Mouse (Mus musculus): ENCODE data around the gene Zswim5.
"Not testable (repeated sequence)": the region's sequence is repeated elsewhere in the genome, so short reads cannot be mapped to it uniquely, and the experiment has no call there.

The Zswim5 gene

DNA sequence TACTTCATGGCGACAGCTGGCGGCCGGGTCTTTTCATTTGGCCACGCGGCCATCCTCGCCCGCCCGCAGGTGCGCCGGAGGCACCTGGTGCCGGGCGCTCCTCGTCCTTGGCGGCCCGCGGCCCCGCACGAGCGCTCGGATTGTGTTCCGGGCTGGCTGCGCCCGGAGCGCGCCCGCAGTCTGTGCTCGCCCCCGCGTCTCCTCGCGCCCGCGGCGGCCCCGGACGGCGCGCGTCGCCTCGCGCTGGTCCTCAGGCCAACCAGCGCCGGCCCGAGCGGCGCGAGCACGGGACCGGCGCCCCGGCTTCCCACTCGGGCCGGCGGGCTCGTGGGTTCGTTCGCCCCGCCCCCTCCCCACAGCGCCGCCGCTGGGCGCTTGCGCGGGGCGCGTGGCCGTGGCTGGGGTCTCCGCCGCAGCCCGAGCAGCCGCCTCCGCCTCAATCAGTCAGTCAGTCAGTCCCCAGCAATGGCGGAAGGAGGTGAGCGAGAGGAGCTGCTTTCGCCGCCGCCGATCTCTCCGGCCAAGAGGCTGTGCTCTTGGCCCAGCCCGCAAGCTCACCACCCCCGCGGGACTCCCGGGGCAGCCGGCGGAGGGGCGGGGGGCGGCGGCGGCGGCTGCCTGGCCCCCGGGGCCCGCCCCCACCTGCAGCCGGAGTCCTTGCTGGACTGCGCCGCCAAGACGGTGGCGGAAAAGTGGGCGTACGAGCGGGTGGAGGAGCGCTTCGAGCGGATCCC is at the start of gene Zswim5:
TSS of gene Zswim5 (plus strand) at position 382 of the 734 bp plus-strand sequence.
- DNase-seq: peak; percentile 78

DNA sequence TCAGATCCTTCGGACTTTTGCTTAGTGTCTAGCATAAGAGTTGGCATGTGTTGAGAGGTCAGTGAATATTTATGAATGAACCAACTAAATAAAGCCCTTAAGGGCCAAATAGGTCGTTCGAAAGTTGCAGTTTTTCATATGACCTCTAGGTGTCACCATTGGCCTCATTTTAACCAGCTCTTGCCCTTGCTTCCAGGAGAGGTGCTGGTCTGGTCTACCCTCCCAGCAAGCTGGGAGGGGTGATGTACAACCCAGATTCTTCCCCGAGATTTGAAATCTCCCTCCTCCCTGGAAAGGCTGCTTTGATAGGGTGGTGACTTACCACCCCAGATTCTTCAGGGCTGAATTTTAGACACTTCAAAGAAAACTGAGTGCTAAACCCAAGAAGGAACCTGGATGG is 49.4 kb upstream of the Zswim5 start:
- DNase-seq: no peak

DNA sequence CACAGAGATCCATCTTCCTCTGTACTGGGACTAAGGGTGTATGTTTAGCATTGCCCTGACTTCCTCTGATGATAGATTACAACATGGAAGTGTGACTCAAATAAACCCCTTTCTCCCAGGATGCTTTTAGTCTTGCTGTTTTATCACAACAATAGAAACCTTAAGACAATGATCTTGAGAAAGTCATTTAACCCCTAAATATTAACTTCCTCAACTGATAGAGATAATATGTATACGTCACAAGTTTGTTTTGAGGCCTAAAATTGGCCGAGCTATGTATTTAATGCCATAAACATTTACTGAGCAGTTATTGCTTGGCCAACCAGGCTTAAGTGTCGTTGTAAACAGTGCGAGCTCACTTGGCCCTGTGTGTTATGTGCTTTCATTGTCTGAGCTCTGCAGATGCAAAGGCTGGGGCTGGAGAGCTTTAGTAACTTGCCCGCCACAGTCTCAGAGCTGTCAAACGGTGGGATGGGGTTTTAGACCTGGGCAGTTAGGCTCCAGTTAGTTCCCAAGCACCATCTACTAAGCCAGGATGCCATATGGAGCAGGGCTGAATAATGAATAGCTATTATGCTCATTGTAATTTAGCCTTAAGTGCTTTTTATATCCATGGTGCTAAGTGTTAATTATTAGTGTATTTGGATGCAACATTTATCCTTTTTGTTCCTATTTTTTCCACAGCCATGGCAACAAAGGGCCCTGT is 47.7 kb upstream of the Zswim5 start:
- no peak for DNase-seq

DNA sequence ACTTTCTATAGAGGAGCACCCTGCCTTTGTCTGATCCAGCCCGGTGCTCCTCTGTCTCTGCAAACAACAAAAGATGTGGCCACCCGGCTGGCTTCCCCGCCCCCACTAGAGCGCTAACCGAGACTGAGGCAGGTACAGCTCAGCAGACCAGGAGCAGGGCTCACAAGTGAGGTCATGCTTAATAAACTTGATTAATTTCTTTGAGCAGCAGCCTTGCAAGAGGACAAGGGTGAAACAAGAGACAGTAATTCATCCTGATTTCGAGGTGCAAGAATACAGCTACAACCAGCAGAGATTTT is 47.2 kb upstream of the Zswim5 start:
- no peak for DNase-seq

DNA sequence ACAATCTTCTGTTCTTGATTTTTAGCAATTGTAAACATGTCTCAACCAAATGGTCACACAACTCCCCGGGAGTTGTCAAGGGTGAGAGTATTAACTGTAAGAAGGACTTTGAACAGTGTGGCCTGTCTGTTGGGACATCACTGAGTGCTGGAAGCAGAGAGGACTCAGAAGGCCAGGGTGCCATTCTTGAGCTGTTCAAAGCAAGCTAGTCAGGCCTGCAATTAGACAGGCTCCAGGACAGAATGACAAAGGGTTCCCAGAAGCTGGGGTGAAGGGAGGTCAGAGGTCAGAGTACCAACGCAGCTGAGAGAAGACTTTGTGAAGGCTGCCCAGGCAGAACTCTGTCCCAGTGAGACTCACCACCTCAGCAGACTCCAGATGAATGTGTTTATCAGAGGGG is 38.2 kb upstream of the Zswim5 start:
- no peak for DNase-seq

DNA sequence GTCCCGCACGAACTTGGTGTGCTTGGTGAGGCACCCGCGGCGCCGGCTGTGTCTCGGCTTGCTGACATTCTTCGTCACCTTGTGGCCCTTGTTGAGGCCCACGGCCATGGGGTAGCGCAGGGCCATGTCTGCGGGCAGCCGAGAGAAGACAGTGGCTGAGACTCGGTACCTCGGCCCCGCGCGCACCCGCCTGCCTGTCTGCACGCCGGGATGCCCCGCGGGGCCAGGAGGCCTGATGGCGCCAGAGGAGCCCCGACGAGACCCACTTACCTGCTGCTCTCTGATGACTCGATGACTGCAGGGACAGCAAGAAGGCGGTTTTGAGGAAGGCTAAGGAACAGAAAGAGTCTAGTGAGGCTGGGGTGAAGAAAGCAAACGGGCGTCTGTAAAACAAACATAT is 37.1 kb upstream of the Zswim5 start:
- not testable (repeated sequence) for DNase-seq

DNA sequence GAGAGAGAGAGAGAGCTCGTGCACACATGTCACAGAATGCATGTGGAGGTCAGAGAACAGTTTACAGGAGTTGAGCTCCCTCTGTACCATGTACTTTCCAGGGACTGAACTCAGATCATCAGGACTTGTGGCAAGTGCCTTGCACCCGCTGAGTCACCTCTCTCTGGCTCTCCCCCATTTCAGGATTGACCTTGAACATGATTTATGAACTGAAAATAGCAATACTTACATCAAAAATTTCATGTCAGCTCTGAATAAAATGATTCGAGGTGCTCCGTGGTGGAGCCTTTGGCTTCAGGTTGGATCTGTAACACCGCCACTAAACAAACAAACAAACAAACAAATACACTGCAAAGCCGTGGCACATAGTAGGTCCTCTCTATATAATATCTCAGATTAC is 36.3 kb upstream of the Zswim5 start:
- DNase-seq: no peak

DNA sequence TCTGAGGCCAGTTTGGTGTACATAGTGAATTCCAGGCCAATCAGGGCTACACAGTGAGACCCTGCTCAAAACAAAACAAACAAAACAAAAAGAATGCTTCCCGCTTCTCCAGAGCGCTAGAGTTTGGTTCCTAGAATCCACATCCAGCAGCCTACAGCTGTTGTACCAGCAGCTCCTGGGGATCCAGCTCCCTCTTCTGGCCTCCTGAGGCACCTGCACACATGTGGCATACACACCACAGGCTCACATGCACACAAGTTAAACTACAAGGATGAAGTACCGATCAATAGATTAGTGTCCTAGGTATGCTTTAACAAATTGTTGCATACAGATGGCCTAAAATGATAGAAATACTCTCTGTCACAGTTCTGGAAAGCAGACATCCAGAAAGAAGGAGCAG is 32.9 kb upstream of the Zswim5 start:
- DNase-seq: no peak

DNA sequence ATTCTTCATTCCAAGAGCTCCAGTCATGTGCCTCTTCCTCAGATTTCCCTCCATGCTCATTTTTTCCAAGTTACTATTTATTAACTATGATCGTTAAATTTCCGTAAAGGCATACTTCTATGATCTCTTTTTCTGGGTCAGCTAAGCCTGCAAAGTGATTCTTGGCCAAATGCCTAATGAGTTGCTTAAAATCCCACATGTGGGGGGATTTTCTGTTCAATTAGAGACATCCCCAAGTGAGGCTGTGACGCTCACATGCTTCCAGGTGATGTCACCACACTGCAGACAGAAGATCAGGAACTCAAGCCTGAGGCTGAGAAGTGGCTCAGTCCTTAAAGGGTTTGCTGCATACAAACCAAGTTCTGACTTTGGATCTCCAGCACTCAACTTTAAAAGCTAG is 27.3 kb upstream of the Zswim5 start:
- DNase-seq: no peak

DNA sequence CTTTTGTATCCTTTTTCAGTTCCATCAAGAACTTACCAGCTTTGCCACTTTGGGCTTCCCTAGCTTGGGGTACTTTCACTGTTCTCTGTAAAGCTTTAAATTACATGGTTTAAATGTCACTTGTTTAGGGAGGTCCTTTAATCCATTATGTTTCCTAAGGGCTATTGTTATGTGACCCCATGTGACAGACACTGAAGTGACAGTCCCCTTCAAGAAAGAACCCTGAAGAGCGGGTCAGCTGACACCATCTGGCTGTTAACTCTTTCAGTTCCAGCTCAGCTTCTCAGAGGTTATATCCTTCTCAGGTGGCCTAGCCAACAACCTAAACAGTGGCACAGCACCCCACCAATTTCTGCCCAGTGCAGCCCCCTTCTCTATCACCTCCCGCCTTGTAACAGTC is 22.9 kb upstream of the Zswim5 start:
- DNase-seq: no peak

DNA sequence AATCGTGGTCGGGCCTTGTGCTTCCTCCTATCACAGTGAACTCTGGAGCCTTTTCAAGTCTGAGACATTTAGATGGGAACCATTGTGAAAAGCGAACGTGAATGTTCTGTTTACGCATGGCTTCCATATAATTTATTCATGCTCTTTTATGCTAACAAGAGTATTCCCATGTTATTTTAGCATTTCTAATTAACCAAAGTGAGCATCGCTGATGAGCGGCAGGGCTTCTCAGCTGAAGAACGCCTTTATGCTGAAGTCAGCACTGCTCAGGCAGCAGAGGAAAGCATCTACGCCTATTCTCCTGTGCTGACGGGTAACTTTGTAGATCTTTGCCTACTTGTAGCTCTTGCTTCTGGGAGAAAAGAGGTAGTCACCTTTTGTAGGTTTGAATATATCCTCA is 20.0 kb upstream of the Zswim5 start:
- DNase-seq: no peak

DNA sequence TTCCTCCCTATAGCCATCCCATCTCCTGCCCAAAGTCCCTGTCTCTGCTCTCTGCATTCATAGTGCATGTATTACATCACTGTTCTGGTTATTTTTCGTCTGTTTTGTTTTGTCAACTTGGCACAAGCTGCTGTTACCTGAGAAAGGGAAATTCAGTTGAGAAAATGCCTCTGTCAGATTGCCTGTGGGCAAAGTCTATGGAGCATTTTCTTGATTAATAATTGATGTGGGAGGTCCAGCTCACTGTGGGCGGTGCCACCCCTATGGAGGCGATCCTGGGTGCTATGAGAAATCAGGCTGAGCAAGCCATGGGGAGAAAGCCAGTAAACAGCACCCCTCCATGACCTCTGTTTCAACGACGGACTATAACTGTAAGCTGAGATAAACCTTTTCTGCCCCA is 17.5 kb upstream of the Zswim5 start:
- no peak for DNase-seq

DNA sequence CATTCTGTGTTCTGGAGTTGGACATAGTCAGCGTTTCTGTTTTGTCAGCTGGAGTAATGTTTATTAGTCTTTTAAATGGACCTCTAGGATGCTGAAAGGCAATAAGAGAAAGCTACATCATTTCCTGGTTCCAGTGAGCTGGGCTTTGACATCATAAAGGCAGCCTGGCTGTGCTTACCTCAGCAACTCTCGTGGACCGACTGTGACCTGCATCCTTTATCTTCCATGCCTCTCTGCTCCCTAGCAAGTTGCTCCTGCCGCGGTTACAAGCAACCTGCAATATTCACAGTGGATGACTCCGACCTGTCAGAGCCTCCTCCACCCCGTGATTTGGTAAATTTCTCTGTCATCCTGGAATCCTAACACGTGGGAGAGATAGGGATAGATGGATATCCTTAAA is 15.2 kb upstream of the Zswim5 start:
- no peak for DNase-seq

DNA sequence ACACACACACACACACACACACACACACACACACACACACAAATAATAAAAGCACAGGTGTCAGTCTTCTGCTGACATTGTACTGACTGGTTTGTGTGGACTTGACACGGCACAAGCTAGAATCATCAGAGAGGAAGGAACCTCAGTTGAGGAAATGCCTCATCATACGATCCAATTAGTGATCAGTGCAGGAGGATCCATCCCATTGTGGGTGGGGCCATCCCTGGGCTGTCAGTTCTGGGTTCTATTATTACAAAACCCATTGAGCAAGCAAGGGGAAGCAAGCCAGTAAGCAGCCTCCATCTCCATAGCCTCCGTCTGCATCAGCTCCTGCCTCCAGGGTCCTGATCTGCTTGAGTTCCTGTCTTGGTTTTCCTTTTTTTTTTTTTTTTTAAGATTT is 7.3 kb upstream of the Zswim5 start:
- DNase-seq: no peak

DNA sequence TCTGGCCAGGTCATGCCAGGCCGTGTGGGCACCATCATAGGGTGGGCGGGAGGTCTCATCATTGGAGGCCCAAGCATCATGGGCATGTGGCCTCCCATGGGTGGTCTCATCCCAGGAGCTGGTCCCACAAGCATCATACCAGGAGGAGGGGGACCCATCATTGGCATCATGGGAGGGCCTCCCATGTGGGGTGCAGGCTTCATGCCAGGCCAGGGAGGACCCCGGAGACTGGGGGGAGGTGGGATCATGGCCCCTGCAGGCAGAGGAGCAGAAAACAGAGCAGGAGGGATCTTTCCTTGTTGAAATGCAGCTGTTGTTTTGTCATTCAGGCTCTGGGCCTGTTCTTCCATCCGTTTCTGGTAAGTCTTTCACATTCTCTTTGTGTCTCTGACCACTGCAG is 2.6 kb upstream of the Zswim5 start:
- no peak for DNase-seq

DNA sequence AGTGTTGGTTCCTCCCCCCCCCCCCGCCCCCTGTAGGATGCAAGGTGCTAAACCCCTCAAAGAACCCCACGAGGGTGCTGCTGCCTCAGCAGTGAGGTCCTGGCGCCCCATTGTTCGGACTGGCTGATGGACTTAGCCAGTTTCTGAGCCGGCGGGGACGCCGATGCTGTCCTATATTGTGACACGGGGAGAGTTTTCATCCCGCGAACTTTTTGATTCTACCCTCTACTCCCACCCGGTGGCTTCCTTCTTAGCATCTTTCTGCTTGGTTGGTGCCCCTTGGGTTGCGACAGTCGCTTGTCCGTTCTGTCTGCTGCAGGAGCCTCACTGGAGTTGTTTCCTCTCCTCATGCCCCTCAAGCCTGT is 564 bp upstream of the Zswim5 start:
- DNase-seq: no peak

DNA sequence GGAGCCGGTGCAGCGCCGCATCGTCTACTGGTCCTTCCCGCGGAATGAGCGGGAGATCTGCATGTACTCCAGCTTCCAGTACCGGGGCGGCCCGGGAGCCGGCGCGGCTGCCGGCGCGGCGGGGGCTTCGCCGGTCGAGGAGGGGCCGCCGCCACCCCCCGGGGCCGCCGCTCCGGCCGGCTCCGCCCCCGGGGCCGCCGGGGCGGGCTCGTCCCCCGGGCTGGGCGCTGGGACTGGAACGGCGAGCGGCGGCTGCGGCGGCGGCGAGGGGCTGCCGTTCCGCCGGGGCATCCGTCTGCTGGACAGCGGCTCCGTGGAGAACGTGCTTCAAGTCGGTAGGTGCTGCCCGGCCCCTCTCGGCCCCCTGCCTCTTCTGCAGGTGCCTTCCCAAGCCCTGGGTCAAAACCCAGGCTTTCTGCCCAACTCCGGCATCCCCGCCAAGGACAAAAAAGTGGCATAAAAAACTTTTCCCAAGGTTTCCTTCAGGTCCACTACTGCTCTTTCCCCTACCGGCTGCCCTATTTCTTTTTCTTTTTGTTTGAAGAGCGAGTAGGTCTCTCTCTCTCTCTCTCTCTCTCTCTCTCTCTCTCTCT is 649 bp downstream of the Zswim5 start:
- peak; percentile 31 for DNase-seq

DNA sequence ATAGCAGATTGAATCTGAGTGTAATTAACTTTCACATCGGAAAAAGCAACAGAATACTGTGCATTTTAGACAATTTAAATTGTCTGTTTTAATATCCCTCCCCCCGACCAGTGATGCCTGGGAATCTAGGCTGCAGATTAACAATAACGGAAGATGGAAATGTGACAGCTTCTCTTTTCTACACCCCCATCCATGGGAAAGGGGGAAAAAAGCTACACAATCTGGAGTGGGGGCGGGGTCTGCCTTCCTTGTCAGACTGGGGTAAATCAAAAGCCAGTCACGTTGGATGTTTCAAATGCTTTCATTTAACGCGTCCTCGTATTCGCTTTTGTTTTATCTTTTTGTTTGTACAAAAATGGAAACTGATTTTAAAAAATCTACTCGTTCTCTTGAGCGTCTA is 1.3 kb downstream of the Zswim5 start:
- peak; percentile 4 for DNase-seq

DNA sequence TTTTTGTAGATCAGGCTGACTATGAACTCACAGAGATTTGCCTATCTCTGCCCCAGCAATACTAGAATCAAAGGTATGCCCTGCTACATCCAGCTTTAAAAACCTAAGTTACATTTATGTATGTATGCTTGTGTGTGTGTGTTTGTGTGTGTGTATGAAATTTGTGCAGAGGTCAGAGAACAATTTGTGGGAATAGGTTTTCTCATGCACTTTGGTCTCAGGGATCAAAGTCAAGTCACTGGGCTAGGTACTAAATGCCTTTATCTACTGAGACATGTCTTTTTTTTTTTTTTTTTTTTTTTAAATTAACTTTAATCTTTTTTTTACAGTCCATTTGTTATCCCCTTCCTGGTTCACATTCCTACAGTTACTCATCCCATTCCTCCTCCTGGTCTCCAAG is 5.5 kb downstream of the Zswim5 start:
- DNase-seq: no peak

DNA sequence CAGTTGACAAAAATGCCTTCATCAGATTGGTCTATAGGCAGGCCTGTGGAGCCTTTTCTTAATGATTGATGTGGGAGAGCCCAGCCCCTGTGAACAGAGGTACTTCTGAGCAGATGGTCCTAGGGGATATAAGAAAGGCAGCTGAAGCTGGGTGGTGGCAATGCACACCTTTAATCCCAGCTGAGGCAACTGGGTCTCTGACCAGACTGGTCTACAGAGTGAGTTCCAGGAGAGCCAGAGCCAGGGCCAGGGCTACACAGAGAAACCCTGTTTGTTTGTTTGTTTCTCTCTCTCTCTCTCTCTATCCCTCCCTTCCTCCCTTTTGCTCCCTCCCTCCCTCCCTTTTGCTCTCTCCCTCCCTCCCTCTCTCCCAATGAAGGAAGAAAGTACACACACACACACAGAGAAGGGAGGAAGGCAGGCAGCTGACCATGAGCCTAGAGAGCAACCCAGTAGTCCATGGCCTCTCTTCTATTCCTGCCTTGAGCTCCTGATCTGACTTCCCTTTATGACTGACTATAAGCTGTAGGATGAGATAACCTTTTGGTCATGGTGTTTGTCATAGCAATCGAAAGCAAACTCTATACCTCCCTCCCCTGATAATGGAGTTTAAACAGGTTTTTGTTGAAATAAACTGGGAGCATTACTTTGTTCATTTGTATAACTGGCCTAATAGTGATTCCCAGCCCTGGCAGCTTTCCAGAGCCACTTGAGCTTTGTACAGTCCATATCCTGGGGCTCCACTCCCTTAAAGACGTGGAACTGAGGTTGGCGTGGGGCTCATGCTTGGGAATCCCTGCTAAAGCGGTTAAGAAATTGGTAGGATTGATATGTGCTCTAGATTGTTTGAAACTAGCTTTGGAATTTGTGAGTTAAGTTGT is 17.3 kb downstream of the Zswim5 start:
- DNase-seq: no peak

DNA sequence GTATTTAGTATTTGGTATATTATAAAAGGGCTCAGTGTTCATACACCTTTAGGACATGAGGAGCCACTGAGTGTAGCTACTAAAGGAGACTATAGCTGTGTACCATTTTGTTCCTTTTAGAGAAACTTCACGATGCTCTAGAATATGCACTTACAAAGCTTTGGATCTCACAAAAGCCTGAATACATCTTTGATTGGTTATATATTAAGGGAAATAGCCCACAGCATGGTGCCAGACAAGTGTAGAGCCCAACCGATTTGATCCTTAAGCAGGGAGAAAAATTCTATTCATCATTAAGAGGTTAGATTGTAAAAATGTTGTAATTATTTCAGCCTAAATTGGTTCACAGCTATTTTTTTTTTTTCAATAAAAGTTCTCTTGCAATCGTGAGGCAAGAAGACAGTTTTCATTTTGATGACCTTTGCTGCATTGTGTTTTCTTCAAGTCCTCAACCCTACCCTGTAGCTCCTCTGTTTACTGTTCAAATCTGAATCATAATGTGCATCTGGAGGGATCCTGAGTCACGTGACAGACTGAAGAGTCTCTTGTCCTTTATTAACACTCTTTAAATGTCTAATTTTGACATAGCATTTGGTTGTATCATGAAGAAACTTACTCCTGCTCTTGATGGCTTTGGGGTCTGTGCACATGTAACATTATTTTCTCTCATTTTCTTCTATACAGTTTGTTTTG is 33.5 kb downstream of the Zswim5 start:
- DNase-seq: no peak

DNA sequence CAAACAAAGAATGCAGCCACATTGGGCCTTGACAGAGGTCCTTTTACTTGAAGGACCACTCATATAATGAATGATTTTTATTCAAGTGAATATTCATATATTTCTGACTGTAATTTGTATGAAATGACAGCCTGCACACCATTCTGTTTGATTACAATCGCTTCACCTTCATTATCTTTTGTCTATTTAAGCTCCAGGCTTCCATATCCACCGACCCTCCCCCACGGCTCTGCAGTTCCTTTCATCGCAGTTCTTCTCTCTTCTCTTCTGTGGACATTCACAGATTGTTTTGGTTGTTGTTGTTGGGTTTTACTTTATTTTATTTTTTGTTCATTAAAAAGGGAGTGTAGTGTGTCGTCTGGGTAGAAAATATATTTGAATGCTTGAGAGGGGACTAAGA is 34.0 kb downstream of the Zswim5 start:
- no peak for DNase-seq

DNA sequence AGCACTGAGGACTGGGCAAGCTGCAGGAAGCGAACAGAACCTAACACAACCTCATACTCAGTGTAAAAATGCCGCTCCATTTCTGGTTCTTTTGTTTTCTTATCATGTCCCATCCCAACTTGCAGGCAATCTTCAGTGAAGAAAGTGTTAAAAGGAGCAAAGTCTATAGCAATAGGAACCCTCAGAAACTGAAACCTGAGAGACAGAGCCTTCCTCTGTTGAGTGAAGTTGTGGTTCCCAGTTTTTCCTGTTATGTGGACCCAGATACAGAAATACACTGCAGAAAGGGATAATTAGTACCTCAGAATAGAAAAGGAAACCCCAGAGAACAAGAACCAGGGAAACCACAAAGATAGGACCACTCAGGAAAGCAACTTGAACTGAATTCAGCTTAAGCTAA is 36.1 kb downstream of the Zswim5 start:
- DNase-seq: no peak
